Mouse (Mus musculus): ENCODE measurements around the gene Dhcr7.

DNA sequence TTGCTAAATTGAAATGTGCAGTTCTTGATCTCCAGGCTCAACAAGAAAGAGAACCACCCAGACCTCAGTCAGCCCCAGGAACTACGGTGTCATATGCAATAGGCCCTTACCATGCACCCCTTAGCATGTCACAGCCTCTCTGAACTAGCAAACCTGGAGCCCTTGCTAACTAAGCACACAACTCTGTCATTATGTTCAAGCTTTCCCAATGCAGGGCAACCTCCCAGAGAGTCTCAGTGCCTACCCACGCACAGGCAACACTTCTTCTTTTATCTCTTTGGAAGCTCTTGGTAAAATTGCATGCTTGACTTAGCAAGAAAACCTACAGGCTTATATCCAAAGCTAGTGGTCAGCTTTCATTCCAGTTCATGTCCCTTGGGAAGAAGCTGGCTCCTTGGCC, 68.2 kb downstream of the Dhcr7 start:
- TF ChIP-seq CTCF (IDR thresholded peaks at IDR 0.05) (no peak), EP300 (IDR thresholded peaks at IDR 0.05) (no peak)

Data from lung, postnatal 0 days (tissue).